Mouse (Mus musculus) cerebellum, adult (tissue): ENCODE results near the gene Krtap9-1.
"Not testable (repeated sequence)": the region's sequence is repeated elsewhere in the genome, so short reads cannot be mapped to it uniquely, and the experiment has no call there.

Source experiments
- ATAC-seq: cut with Nextera tagmentation; 2 replicates; pipeline ENCODE4 v1.9.2; 2017; ENCODE audit warnings: mild to moderate bottlenecking, moderate library complexity, mixed read lengths; ENCODE audit not compliant: insufficient number of reproducible peaks, low FRiP score, low TSS enrichment

Gene Krtap9-1

GRCm38 (mm10) chr11:99873089-99873488 lies at the start of gene Krtap9-1:
Krtap9-1 (plus strand) TSS chr11:99873389.
- not testable (repeated sequence) for ATAC-seq

- ATAC-seq, result no peak
Observed at GRCm38 (mm10) chr11:99837966-99838365, 35.2 kb upstream of the Krtap9-1 start, which contains the start of gene 2300003K06Rik. 2300003K06Rik (minus strand) TSS chr11:99838066.

- ATAC-seq, result no peak
Observed at GRCm38 (mm10) chr11:99842185-99842584, 31.0 kb upstream of the Krtap9-1 start.

- ATAC-seq, result no peak
Observed at GRCm38 (mm10) chr11:99846746-99847145, 26.4 kb upstream of the Krtap9-1 start.

GRCm38 (mm10) chr11:99851508-99851907 lies 21.7 kb upstream of the Krtap9-1 start, which contains the start of gene Krtap4-16:
Krtap4-16 (minus strand) TSS chr11:99851608.
- no peak for ATAC-seq

GRCm38 (mm10) chr11:99854121-99854520 lies 19.1 kb upstream of the Krtap9-1 start:
- no peak for ATAC-seq

- ATAC-seq, result no peak
Observed at GRCm38 (mm10) chr11:99857617-99858016, 15.6 kb upstream of the Krtap9-1 start, which contains the start of gene Gm11568. Gm11568 (plus strand) TSS chr11:99857917.

- ATAC-seq, result no peak
Observed at GRCm38 (mm10) chr11:99858761-99859160, 14.4 kb upstream of the Krtap9-1 start.

GRCm38 (mm10) chr11:99864176-99864575 lies 9.0 kb upstream of the Krtap9-1 start, which contains the start of gene Gm11559:
Gm11559 (plus strand) TSS chr11:99864476.
- ATAC-seq, result not testable (repeated sequence)

- ATAC-seq, result not testable (repeated sequence)
Observed at GRCm38 (mm10) chr11:99878887-99879286, 5.7 kb downstream of the Krtap9-1 start, which contains the start of gene Gm11567. Gm11567 (plus strand) TSS chr11:99879187.

GRCm38 (mm10) chr11:99907620-99908019 lies 34.4 kb downstream of the Krtap9-1 start, which contains the start of gene Krtap31-1:
Krtap31-1 (plus strand) TSS chr11:99907920.
- ATAC-seq, result no peak

- ATAC-seq, result no peak
Observed at GRCm38 (mm10) chr11:99914451-99914850, 41.3 kb downstream of the Krtap9-1 start, which contains the start of gene Gm11565. Gm11565 (plus strand) TSS chr11:99914751.
